Mouse (Mus musculus) subcutaneous adipose tissue, adult 2 months (tissue): ENCODE data around the gene Adgrl1. TPM values are rescaled to one million over a fixed set of nuclear protein-coding genes. Genes with fewer than 3 reads are reported as not detected.

Source experiments
- polyA plus RNA-seq: library from polyadenylated mRNA; depleted of rRNA; stranded (reverse); fragments of >200 nt; gene quantifications from 2 replicates; pipeline ENCODE4 v1.2.3, GENCODE M21; 2012; ENCODE audit warnings: low replicate concordance; rRNA removed

Gene Adgrl1
- 33.2 and 156 TPM in 2 replicates for polyA plus RNA-seq

GRCm38 (mm10) chr8:83899363-83900252 is at the start of gene Adgrl1:
Gene Adgrl1, plus strand, starts transcription at chr8:83900105.

DNA sequence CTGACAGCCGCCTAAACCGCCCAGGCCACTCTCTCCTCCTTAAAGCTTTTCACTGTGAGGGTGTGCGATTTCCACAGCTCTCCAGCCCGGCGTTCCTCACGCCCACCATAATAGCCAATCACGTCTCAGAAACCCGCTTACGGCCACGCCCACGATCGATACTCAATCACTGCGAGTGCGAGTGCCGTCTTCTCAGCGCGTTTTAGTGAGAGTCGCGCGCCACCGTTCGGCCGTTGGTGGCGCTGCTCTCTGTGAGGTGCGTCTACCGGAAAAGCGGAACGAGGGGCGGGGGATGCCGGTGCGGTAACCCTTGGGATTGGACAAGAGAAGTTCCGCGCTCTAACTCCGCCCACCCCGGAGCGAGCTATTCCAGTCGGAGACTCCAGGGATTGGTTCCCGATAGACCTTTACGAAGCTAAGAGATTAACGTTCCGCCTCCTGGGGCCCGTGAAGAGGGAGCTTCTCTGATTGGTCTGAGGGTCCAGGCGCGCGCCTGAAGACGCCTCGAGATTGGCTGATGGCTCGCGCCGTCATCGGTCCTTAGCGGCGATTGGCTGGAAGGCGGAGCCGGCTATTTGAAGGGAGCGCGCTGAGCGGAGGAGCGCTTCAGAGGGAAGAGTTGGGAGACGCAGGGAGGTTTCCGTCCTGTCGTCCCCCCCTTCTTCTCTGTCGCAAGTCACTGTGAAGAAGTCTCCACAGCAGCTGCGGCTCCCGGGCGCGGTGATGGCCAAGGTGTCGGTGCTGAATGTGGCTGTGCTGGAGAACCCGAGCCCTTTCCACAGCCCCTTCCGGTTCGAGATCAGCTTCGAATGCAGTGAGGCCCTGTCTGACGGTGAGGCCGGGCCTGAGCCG is 55.4 kb downstream of the Adgrl1 start, which contains the start of the genes Gm10644 and Asf1b:
TSS of gene Gm10644 (minus strand) at position 100 of the 852 bp plus-strand sequence.
TSS of gene Asf1b (plus strand) at position 402 of the 852 bp plus-strand sequence.

DNA sequence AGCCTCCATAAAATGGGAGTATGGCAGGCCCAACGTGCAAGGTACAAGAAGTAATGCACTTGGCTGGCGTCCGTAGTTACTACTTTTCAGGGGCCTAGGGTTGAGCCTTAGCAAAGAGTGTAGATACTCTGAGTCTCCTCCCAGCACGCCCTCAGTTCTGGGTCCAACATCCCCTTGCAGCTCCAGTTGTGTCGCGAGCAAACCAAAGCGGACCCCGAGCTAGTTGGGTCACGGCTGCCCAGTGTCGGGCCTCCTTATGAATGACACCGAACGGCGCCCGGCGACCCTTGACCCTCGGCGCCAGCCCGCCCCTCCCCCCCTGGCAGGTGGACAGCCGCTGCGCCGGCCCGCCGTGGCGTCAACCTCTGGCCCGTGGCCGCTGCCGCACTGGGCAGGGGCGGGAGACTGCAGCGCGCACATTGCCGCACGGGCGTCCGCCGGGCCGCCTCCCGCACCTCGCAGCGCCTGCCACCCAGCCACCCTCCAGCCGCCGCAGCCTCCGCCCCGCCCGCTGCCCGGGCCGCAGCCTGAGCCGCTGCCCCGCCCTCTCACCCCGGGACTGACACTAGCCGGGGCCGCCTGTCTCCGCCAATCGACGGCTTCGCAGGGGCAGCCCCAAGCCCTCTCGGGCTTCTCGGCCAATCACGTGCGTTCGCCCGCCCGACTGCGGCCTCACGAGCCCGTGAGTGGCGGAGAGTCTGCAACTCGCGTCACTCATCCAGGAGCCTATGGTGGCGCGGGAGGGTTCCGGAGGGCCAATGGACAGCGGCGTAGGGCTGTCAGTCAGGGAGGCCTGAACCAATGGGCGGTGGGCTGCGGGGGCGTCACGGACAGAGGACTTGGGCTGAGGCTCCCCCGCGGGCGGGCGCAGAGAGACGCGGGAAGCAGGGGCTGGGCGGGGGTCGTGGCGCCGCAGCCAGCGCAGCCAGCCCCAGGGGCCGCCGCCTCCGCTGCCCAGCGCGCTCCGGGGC is 72.5 kb downstream of the Adgrl1 start, which contains the start of gene Prkaca:
TSS of gene Prkaca (plus strand) at position 844 of the 971 bp plus-strand sequence.

Other genes starting within 250 kb of the Adgrl1 start
- 40.8 and 62.0 TPM in 2 replicates for gene Gipc1, start 247.4 kb upstream of the Adgrl1 start, polyA plus RNA-seq
- gene Ptger1, start 233.4 kb upstream of the Adgrl1 start, polyA plus RNA-seq = 1.4 and 3.7 TPM in 2 replicates
- gene Pkn1, start 200.9 kb upstream of the Adgrl1 start, polyA plus RNA-seq = 85.8 and 106 TPM in 2 replicates
- 24.7 and 50.9 TPM in 2 replicates for gene Ddx39, start 184.9 kb upstream of the Adgrl1 start, polyA plus RNA-seq
- 82.7 and 155 TPM in 2 replicates for gene Adgre5, start 158.8 kb upstream of the Adgrl1 start, polyA plus RNA-seq
- gene Gm10644, start 55.1 kb downstream of the Adgrl1 start, polyA plus RNA-seq = 1.9 and 5.0 TPM in 2 replicates
- 4.3 and 13.9 TPM in 2 replicates for gene Asf1b, start 55.4 kb downstream of the Adgrl1 start, polyA plus RNA-seq
- gene Prkaca, start 72.9 kb downstream of the Adgrl1 start, polyA plus RNA-seq = 150 and 220 TPM in 2 replicates
- gene Samd1, start 97.6 kb downstream of the Adgrl1 start, polyA plus RNA-seq = 30.8 and 82.0 TPM in 2 replicates
- gene 1700067K01Rik, start 101.4 kb downstream of the Adgrl1 start, polyA plus RNA-seq = 0.39 TPM in 1 of 2 replicates, not detected in the other
- 0.24 and 0.27 TPM in 2 replicates for gene 2210011C24Rik, start 112.1 kb downstream of the Adgrl1 start, polyA plus RNA-seq
- gene Palm3, start 121.4 kb downstream of the Adgrl1 start, polyA plus RNA-seq = 0.24 and 2.2 TPM in 2 replicates
- gene Il27ra, start 142.5 kb downstream of the Adgrl1 start, polyA plus RNA-seq = 6.8 and 7.1 TPM in 2 replicates
- 0.23 and 0.31 TPM in 2 replicates for gene Rln3, start 144.9 kb downstream of the Adgrl1 start, polyA plus RNA-seq
- gene Gm10643, start 165.0 kb downstream of the Adgrl1 start, polyA plus RNA-seq = 0.59 and 2.2 TPM in 2 replicates
- gene Rfx1, start 166.7 kb downstream of the Adgrl1 start, polyA plus RNA-seq = 13.7 and 31.8 TPM in 2 replicates
- gene Dcaf15, start 204.7 kb downstream of the Adgrl1 start, polyA plus RNA-seq = 30.1 and 50.5 TPM in 2 replicates
- 2.0 and 2.4 TPM in 2 replicates for gene Podnl1, start 225.9 kb downstream of the Adgrl1 start, polyA plus RNA-seq
- 22.7 and 43.0 TPM in 2 replicates for gene Cc2d1a, start 247.8 kb downstream of the Adgrl1 start, polyA plus RNA-seq
- gene 4930432K21Rik, start 247.9 kb downstream of the Adgrl1 start, polyA plus RNA-seq = 0.67 and 1.2 TPM in 2 replicates